Mouse (Mus musculus) lung, adult 10 weeks (tissue): ENCODE measurements around the gene Car14. TPM values are rescaled to one million over a fixed set of nuclear protein-coding genes. Genes with fewer than 3 reads are reported as not detected.

Source experiments
- polyA plus RNA-seq: library from polyadenylated mRNA; stranded (reverse); fragments of 350-450 nt; fragmentation: Illumina TruSeq; extraction: RNeasy Lipid Tissue Mini Kit (QIAGEN cat#74804); gene quantifications from one replicate; pipeline ENCODE4 v1.2.3, GENCODE M21; 2014; ENCODE audit warnings: low read depth, low replicate concordance; ENCODE audit not compliant: insufficient read depth

The Car14 gene
- 16.3 TPM for polyA plus RNA-seq

GRCm38 (mm10) chr3:95904568-95904967 lies at the start of gene Car14:
Gene Car14, minus strand, starts transcription at chr3:95904691.

GRCm38 (mm10) chr3:95928658-95929503 lies 24.4 kb upstream of the Car14 start, which contains the start of gene Anp32e:
Gene Anp32e, plus strand, starts transcription at chr3:95929246.

GRCm38 (mm10) chr3:95893606-95894316 lies 10.7 kb downstream of the Car14 start, which contains the start of gene Aph1a:
Gene Aph1a, plus strand, starts transcription at chr3:95893969.

GRCm38 (mm10) chr3:95891211-95892065 lies 13.1 kb downstream of the Car14 start, which contains the start of gene BC028528:
Gene BC028528, minus strand, starts transcription at chr3:95892005.

GRCm38 (mm10) chr3:95881979-95882815 lies 22.3 kb downstream of the Car14 start, which contains the start of gene Ciart:
Gene Ciart, minus strand, starts transcription at chr3:95882251.

GRCm38 (mm10) chr3:95871392-95871867 lies 33.1 kb downstream of the Car14 start, which contains the start of gene Mrps21:
Gene Mrps21, minus strand, starts transcription at chr3:95871519.

GRCm38 (mm10) chr3:95855502-95856089 lies 48.9 kb downstream of the Car14 start, which contains the start of gene Prpf3:
Gene Prpf3, minus strand, starts transcription at chr3:95855885.

Other genes with a start within 250 kb of the Car14 start
- gene Mcl1, start 245.9 kb downstream of the Car14 start, polyA plus RNA-seq, result 167 TPM
- 23.2 TPM for gene Adamtsl4, start 216.8 kb downstream of the Car14 start, polyA plus RNA-seq
- gene Ecm1, start 165.1 kb downstream of the Car14 start, polyA plus RNA-seq, result 101 TPM
- 17.0 TPM for gene Tars2, start 144.5 kb downstream of the Car14 start, polyA plus RNA-seq
- 5.7 TPM for gene Rprd2, start 85.8 kb downstream of the Car14 start, polyA plus RNA-seq
- gene Prpf3, start 48.8 kb downstream of the Car14 start, polyA plus RNA-seq, result 21.4 TPM
- 239 TPM for gene Mrps21, start 33.2 kb downstream of the Car14 start, polyA plus RNA-seq
- gene Ciart, start 22.4 kb downstream of the Car14 start, polyA plus RNA-seq, result 5.9 TPM
- 313 TPM for gene BC028528, start 12.7 kb downstream of the Car14 start, polyA plus RNA-seq
- 86.4 TPM for gene Aph1a, start 10.7 kb downstream of the Car14 start, polyA plus RNA-seq
- 47.6 TPM for gene Anp32e, start 24.6 kb upstream of the Car14 start, polyA plus RNA-seq
- gene Plekho1, start 91.3 kb upstream of the Car14 start, polyA plus RNA-seq, result 84.1 TPM
- 19.7 TPM for gene Vps45, start 153.8 kb upstream of the Car14 start, polyA plus RNA-seq
- 14.2 TPM for gene Otud7b, start 199.8 kb upstream of the Car14 start, polyA plus RNA-seq